Mouse (Mus musculus): ENCODE results near the gene Tagap. TPM values are rescaled to one million over a fixed set of nuclear protein-coding genes. Genes with fewer than 3 reads are reported as not detected.
"Not testable (repeated sequence)": the region's sequence is repeated elsewhere in the genome, so short reads cannot be mapped to it uniquely, and the experiment has no call there.

The Tagap gene
- total and polyA plus RNA-seq, 2 experiments from 2014 or later = 0.26 to 3.3 TPM

GRCm38 (mm10) chr17:7939640-7940039, 13.8 kb downstream of the Tagap start:
- Histone ChIP-seq H3K4me2 (ENCODE audit: low read depth, low read length) (no peak overlapping the region), H3K9me3 (replicated peaks; ENCODE audit: control insufficient read depth, low read length) (no peaks in the 10 kb centered on the region), H3K4me1 (ENCODE audit: control insufficient read depth, insufficient read depth) (no peaks in the 10 kb centered on the region), H3K36me3 (replicated peaks; ENCODE audit: control insufficient read depth, insufficient read depth, low read length) (no peaks in the 10 kb centered on the region), H3K27me3 (ENCODE audit: control insufficient read depth, insufficient read depth, low read length) (no peaks in the 10 kb centered on the region), H3K4me3 (ENCODE audit: low read depth, low read length) (no peak overlapping the region), H3K27ac (ENCODE audit: low read depth) (no peak overlapping the region), H3K9ac (replicated peaks; ENCODE audit: low read depth, low read length) (no peak overlapping the region)
- DNase-seq (ENCODE audit: low spot score) (peak; percentile 38), ATAC-seq (ENCODE audit: insufficient read depth, low read depth) (peak; percentile 44; the same call in 1 of the 2 replicates)
- peak; percentile 59 for TF ChIP-seq CTCF (IDR thresholded peaks at IDR 0.05; ENCODE audit: low read depth)
- TF ChIP-seq EP300 (IDR thresholded peaks at IDR 0.05; ENCODE audit: low read depth) = no peak
- 34% methylated on average over 8 of the region's 8 CpGs for WGBS

- Histone ChIP-seq H3K4me2 (ENCODE audit: low read depth, low read length) (peak within 1 kb of the TSS; percentile 65), H3K4me3 (ENCODE audit: low read depth, low read length) (peak within 1 kb of the TSS; percentile 57), H3K9ac (replicated peaks; ENCODE audit: low read depth, low read length) (peak within 1 kb of the TSS; percentile 68), H3K27ac (ENCODE audit: low read depth) (peak within 1 kb of the TSS; percentile 97)
- WGBS = 3% methylated on average over 56 of the region's 58 CpGs
- H3K4me1 ChIP-seq (ENCODE audit: control insufficient read depth, insufficient read depth); H3K9me3 ChIP-seq (replicated peaks; ENCODE audit: control insufficient read depth, low read length); H3K27me3 ChIP-seq (ENCODE audit: control insufficient read depth, insufficient read depth, low read length); H3K36me3 ChIP-seq (replicated peaks; ENCODE audit: control insufficient read depth, insufficient read depth, low read length): not testable (repeated sequence)
- DNase-seq (ENCODE audit: low spot score) (peak; percentile 80), ATAC-seq (ENCODE audit: insufficient read depth, low read depth) (peak; percentile 97)
- peak; percentile 68; the same call in 1 of the 2 replicates for TF ChIP-seq EP300 (IDR thresholded peaks at IDR 0.05; ENCODE audit: low read depth)
Measured at GRCm38 (mm10) chr17:7945117-7946052, 19.6 kb downstream of the Tagap start, which contains the start of gene Rsph3a. Gene Rsph3a, plus strand, starts transcription at chr17:7945614.

DNA sequence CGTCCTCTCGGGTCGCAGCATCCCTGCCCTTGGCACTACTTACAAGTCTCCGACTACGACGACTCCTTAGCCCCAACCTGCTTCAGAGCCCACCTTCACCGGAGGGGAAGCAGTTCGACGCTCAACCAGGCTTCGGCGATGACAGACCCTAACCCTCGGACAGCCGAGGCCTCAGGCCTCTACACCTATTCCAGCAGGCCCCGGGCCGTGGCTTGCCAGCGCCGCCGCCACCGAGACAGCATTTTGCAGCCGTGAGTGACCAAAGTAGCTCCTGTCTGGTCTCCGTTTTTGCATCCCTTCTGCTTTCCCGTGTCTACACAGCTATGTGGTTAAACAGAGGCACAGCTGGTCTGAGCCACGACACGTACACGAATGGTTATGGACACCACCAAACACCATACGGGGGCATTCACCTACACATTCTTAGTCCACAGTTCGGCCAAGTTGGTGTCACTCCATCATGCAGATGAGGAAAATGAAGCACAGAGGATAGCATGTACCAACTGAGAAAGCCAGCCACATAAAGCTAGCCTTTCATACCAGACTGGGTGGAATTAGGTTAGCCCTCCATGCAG, 20.3 kb downstream of the Tagap start:
- H3K9me3 ChIP-seq (replicated peaks; ENCODE audit: control insufficient read depth, low read length); DNase-seq (ENCODE audit: low spot score); H3K27me3 ChIP-seq (ENCODE audit: control insufficient read depth, insufficient read depth, low read length); H3K36me3 ChIP-seq (replicated peaks; ENCODE audit: control insufficient read depth, insufficient read depth, low read length); H3K4me1 ChIP-seq (ENCODE audit: control insufficient read depth, insufficient read depth): not testable (repeated sequence)
- peak; percentile 10; the same call in 1 of the 2 replicates for ATAC-seq (ENCODE audit: insufficient read depth, low read depth)
- H3K27ac ChIP-seq (ENCODE audit: low read depth) = peak overlapping the region; percentile 97
- WGBS = 0% methylated on average over 13 of the region's 27 CpGs
- H3K9ac ChIP-seq (replicated peaks; ENCODE audit: low read depth, low read length) = peak overlapping the region; percentile 68; the same call in 1 of the 2 replicates
- H3K4me2 ChIP-seq (ENCODE audit: low read depth, low read length) = peak overlapping the region; percentile 65
- peak overlapping the region; percentile 57 for H3K4me3 ChIP-seq (ENCODE audit: low read depth, low read length)

DNA sequence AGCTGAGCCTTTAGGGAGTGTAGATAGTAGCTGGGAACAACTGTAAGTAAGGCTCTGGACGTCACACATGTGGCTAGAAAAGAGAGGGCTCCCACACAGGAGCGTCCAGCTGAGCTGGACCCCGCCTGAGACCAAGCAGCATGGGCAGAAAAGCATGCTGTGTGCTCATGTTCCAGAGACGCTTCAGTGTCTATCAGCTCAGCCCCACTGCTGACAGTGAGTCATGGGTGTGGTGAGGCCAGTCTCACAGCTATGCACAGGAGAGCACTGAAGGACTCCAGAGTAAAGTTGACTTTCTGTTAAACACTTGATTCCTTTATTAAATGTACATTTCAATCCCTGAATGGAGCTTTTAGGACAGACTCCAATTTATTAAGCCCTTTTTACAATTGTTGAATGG, 25.5 kb downstream of the Tagap start:
- H3K36me3 ChIP-seq (replicated peaks; ENCODE audit: control insufficient read depth, insufficient read depth, low read length); H3K4me3 ChIP-seq (ENCODE audit: low read depth, low read length); H3K27me3 ChIP-seq (ENCODE audit: control insufficient read depth, insufficient read depth, low read length); ATAC-seq (ENCODE audit: insufficient read depth, low read depth); DNase-seq (ENCODE audit: low spot score); H3K9ac ChIP-seq (replicated peaks; ENCODE audit: low read depth, low read length); H3K4me2 ChIP-seq (ENCODE audit: low read depth, low read length); H3K9me3 ChIP-seq (replicated peaks; ENCODE audit: control insufficient read depth, low read length); H3K4me1 ChIP-seq (ENCODE audit: control insufficient read depth, insufficient read depth); H3K27ac ChIP-seq (ENCODE audit: low read depth): not testable (repeated sequence)
- WGBS = no CpG with 5 or more reads among the region's 4 CpGs

DNA sequence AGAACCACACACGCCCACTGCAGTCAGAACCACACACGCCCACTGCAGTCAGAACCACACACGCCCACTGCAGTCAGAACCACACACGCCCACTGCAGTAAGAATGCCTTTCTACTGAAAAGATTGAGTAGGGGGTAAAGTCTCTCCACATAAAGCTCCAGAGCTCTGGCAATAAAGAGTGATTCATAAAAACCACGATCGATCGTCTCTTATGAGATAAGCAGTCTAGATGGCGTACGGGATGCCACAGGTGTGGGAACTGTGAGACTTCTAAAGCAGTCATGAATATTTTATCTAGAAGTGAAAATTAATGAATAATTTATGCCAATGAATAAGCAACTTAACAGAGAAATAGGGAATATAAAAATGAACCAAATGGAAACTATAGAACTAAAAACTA, 31.4 kb downstream of the Tagap start:
- H3K4me3 ChIP-seq (ENCODE audit: low read depth, low read length); H3K27me3 ChIP-seq (ENCODE audit: control insufficient read depth, insufficient read depth, low read length); H3K36me3 ChIP-seq (replicated peaks; ENCODE audit: control insufficient read depth, insufficient read depth, low read length); H3K9ac ChIP-seq (replicated peaks; ENCODE audit: low read depth, low read length); H3K27ac ChIP-seq (ENCODE audit: low read depth); H3K4me2 ChIP-seq (ENCODE audit: low read depth, low read length); ATAC-seq (ENCODE audit: insufficient read depth, low read depth); H3K9me3 ChIP-seq (replicated peaks; ENCODE audit: control insufficient read depth, low read length); H3K4me1 ChIP-seq (ENCODE audit: control insufficient read depth, insufficient read depth); DNase-seq (ENCODE audit: low spot score): not testable (repeated sequence)
- WGBS = 93% methylated on average over 7 of the region's 9 CpGs

GRCm38 (mm10) chr17:7963333-7963732, 37.5 kb downstream of the Tagap start:
- whole genome bisulfite sequencing = 67% methylated on average over 4 of the region's 4 CpGs
- H3K36me3 ChIP-seq (replicated peaks; ENCODE audit: control insufficient read depth, insufficient read depth, low read length); ATAC-seq (ENCODE audit: insufficient read depth, low read depth); H3K9ac ChIP-seq (replicated peaks; ENCODE audit: low read depth, low read length); DNase-seq (ENCODE audit: low spot score); H3K4me3 ChIP-seq (ENCODE audit: low read depth, low read length); H3K9me3 ChIP-seq (replicated peaks; ENCODE audit: control insufficient read depth, low read length); H3K27me3 ChIP-seq (ENCODE audit: control insufficient read depth, insufficient read depth, low read length); H3K27ac ChIP-seq (ENCODE audit: low read depth); H3K4me1 ChIP-seq (ENCODE audit: control insufficient read depth, insufficient read depth); H3K4me2 ChIP-seq (ENCODE audit: low read depth, low read length): not testable (repeated sequence)

DNA sequence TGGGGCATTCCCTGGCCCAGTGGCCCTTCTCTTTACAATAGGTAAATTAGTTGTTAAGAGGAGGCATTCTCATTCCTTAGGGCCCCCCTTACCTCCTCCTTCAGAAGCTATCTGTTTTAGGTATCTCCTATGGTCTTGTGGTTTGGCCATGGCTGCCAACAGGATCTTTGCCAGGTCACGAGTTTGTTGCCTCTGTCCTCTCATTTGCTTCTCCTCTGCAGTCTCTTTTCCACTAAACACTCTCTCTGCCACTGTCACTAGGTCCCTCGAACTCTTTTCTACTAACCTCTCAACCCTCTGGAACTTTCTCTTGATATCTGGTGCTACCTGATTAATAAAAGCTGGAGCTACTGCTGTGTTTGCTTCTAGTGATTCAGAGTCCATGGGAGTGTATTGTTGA, 38.6 kb downstream of the Tagap start:
- not testable (repeated sequence) for H3K4me1 ChIP-seq (ENCODE audit: control insufficient read depth, insufficient read depth); H3K27ac ChIP-seq (ENCODE audit: low read depth); H3K36me3 ChIP-seq (replicated peaks; ENCODE audit: control insufficient read depth, insufficient read depth, low read length); H3K4me3 ChIP-seq (ENCODE audit: low read depth, low read length); H3K27me3 ChIP-seq (ENCODE audit: control insufficient read depth, insufficient read depth, low read length); H3K9me3 ChIP-seq (replicated peaks; ENCODE audit: control insufficient read depth, low read length); H3K4me2 ChIP-seq (ENCODE audit: low read depth, low read length); DNase-seq (ENCODE audit: low spot score); H3K9ac ChIP-seq (replicated peaks; ENCODE audit: low read depth, low read length); ATAC-seq (ENCODE audit: insufficient read depth, low read depth)
- 84% methylated on average over 2 of the region's 2 CpGs for WGBS

- not testable (repeated sequence) for ATAC-seq (ENCODE audit: insufficient read depth, low read depth); H3K9ac ChIP-seq (replicated peaks; ENCODE audit: low read depth, low read length); H3K36me3 ChIP-seq (replicated peaks; ENCODE audit: control insufficient read depth, insufficient read depth, low read length); H3K4me1 ChIP-seq (ENCODE audit: control insufficient read depth, insufficient read depth); H3K9me3 ChIP-seq (replicated peaks; ENCODE audit: control insufficient read depth, low read length); H3K4me3 ChIP-seq (ENCODE audit: low read depth, low read length); H3K4me2 ChIP-seq (ENCODE audit: low read depth, low read length); DNase-seq (ENCODE audit: low spot score); H3K27me3 ChIP-seq (ENCODE audit: control insufficient read depth, insufficient read depth, low read length); H3K27ac ChIP-seq (ENCODE audit: low read depth)
- 80% methylated on average over 3 of the region's 5 CpGs for WGBS
Measured at GRCm38 (mm10) chr17:7968490-7968889, 42.7 kb downstream of the Tagap start.
